Mouse (Mus musculus) G1E (cell line): ENCODE measurements around the gene Rpl3l. TPM values are rescaled to one million over a fixed set of nuclear protein-coding genes. Genes with fewer than 3 reads are reported as not detected.

Experiments
- ATAC-seq: 2 replicates; pipeline ENCODE4 v1.8.0; 2016; ENCODE audit warnings: mild to moderate bottlenecking; ENCODE audit not compliant: insufficient number of reproducible peaks, poor library complexity, low FRiP score, severe bottlenecking; ENCODE audit errors: extremely low read depth
- DNase-seq: peaks from one replicate; pipeline ENCODE4 v3.0.0; 2012; ENCODE audit warnings: low spot score
- H3K27me3 ChIP-seq: 2 replicates; pipeline ENCODE4 v1.6.1; 2012; ENCODE audit warnings: mild to moderate bottlenecking, low read length, inconsistent platforms; ENCODE audit not compliant: insufficient read depth
- H3K36me3 ChIP-seq: replicated peaks from 2 replicates; pipeline ENCODE3; 2012; ENCODE audit warnings: mild to moderate bottlenecking, inconsistent platforms
- H3K4me1 ChIP-seq: 2 replicates; pipeline ENCODE4 v1.6.1; 2012; ENCODE audit warnings: low read depth, low read length, inconsistent platforms, mixed read lengths; ENCODE audit not compliant: insufficient read depth
- H3K4me3 ChIP-seq: 2 replicates; pipeline ENCODE4 v1.5.1; 2012; ENCODE audit warnings: low read depth, mild to moderate bottlenecking, inconsistent platforms, low read length, moderate library complexity, mixed read lengths
- H3K9me3 ChIP-seq: replicated peaks from 2 replicates; pipeline ENCODE4 v1.6.1; 2012; ENCODE audit warnings: inconsistent platforms
- CTCF ChIP-seq: IDR thresholded peaks from 2 replicates; pipeline ENCODE4 v1.5.1; 2012; ENCODE audit warnings: low read depth, low read length, inconsistent platforms, mixed read lengths
- GATA1 ChIP-seq: IDR thresholded peaks from 2 replicates; pipeline ENCODE4 v1.6.1; 2012; ENCODE audit warnings: borderline replicate concordance, low read length, inconsistent platforms, mixed read lengths
- GATA2 ChIP-seq: IDR thresholded peaks from 2 replicates; pipeline ENCODE4 v1.6.1; 2012; ENCODE audit warnings: low read depth, low read length, inconsistent platforms, borderline replicate concordance
- POLR2AphosphoS5 ChIP-seq: IDR thresholded peaks from 2 replicates; pipeline ENCODE4 v1.6.1; 2012; ENCODE audit warnings: low read depth, low read length, inconsistent platforms; ENCODE audit not compliant: insufficient replicate concordance
- TAL1 ChIP-seq: conservative IDR thresholded peaks from 2 replicates; pipeline ENCODE4 v1.6.1; 2012; ENCODE audit warnings: low read depth, low read length, inconsistent platforms, mixed read lengths
- polyA plus RNA-seq: library from polyadenylated mRNA; stranded (reverse); fragments of >175 nt; gene quantifications from 2 replicates; pipeline ENCODE4 v1.2.3, GENCODE M21; 2012
- total RNA-seq, 2 experiments: library from RNA; stranded (forward) in 1 of 2; stranded (reverse) in 1 of 2; fragments of 200-1000 nt in 1 of 2; fragments of >200 nt in 1 of 2; fragmentation: Nextera tagmentation in 1 of 2; gene quantifications; 2 replicates each; pipeline ENCODE4 v1.2.3; 2014 to 2017

Rpl3l gene
- total and polyA plus RNA-seq, 3 experiments = not detected

- no peaks in the 10 kb centered on the region for H3K9me3 ChIP-seq
- H3K4me1 ChIP-seq = peaks cover 49% of the 10 kb centered on the region
- peaks cover 2% of the 10 kb centered on the region; the same call in 1 of the 2 replicates for H3K27me3 ChIP-seq
- H3K36me3 ChIP-seq = peaks cover 49% of the 10 kb centered on the region
- DNase-seq (no peak), ATAC-seq (no peak)
- TF ChIP-seq TAL1 (no peak), GATA1 (no peak), GATA2 (no peak), CTCF (no peak), POLR2AphosphoS5 (no peak)
- H3K4me3 ChIP-seq = peak overlapping the region; percentile 79
Measured at GRCm38 (mm10) chr17:24695326-24696010, 32.2 kb upstream of the Rpl3l start.

GRCm38 (mm10) chr17:24696011-24696697, 31.5 kb upstream of the Rpl3l start, which contains the start of the genes Gfer and Noxo1:
Gfer (minus strand) TSS chr17:24696156.
Noxo1 (plus strand) TSS chr17:24696234.
- DNase-seq (peak; percentile 94), ATAC-seq (peak; percentile 38)
- no peaks in the 10 kb centered on the region; the same call in 1 of the 2 replicates for H3K27me3 ChIP-seq
- peaks cover 49% of the 10 kb centered on the region for H3K4me1 ChIP-seq
- H3K4me3 ChIP-seq = peak within 1 kb of the TSS; percentile 79
- H3K9me3 ChIP-seq = no peaks in the 10 kb centered on the region
- TF ChIP-seq GATA2 (no peak), TAL1 (no peak), CTCF (no peak), GATA1 (no peak), POLR2AphosphoS5 (no peak)
- peaks cover 56% of the 10 kb centered on the region for H3K36me3 ChIP-seq

GRCm38 (mm10) chr17:24697985-24698384, 29.6 kb upstream of the Rpl3l start:
- ATAC-seq = no peak
- H3K36me3 ChIP-seq = peaks cover 62% of the 10 kb centered on the region
- peaks cover 39% of the 10 kb centered on the region for H3K4me1 ChIP-seq
- no peak for TF ChIP-seq GATA1
- TF ChIP-seq TAL1 = no peak
- TF ChIP-seq CTCF = no peak
- no peak for TF ChIP-seq POLR2AphosphoS5
- H3K27me3 ChIP-seq = no peaks in the 10 kb centered on the region; the same call in 1 of the 2 replicates
- H3K9me3 ChIP-seq = no peaks in the 10 kb centered on the region
- H3K4me3 ChIP-seq = no peak overlapping the region
- DNase-seq = no peak

GRCm38 (mm10) chr17:24698715-24699114, 28.9 kb upstream of the Rpl3l start:
- no peak for DNase-seq
- no peak overlapping the region for H3K4me3 ChIP-seq
- H3K4me1 ChIP-seq = peaks cover 36% of the 10 kb centered on the region
- no peak for ATAC-seq
- TF ChIP-seq CTCF (no peak), TAL1 (no peak), GATA2 (no peak), POLR2AphosphoS5 (no peak), GATA1 (no peak)
- H3K9me3 ChIP-seq = no peaks in the 10 kb centered on the region
- peaks cover 64% of the 10 kb centered on the region for H3K36me3 ChIP-seq
- no peaks in the 10 kb centered on the region; the same call in 1 of the 2 replicates for H3K27me3 ChIP-seq

GRCm38 (mm10) chr17:24699473-24699872, 28.1 kb upstream of the Rpl3l start:
- Histone ChIP-seq H3K9me3 (no peaks in the 10 kb centered on the region), H3K36me3 (peaks cover 66% of the 10 kb centered on the region), H3K4me3 (no peak overlapping the region), H3K4me1 (peaks cover 36% of the 10 kb centered on the region), H3K27me3 (no peaks in the 10 kb centered on the region; the same call in 1 of the 2 replicates)
- TF ChIP-seq GATA2 (no peak), TAL1 (no peak), GATA1 (no peak), CTCF (no peak), POLR2AphosphoS5 (no peak)
- DNase-seq (no peak), ATAC-seq (no peak)

- H3K4me3 ChIP-seq = no peak overlapping the region
- ATAC-seq (no peak), DNase-seq (no peak)
- TF ChIP-seq CTCF (no peak), TAL1 (no peak), GATA2 (no peak), GATA1 (no peak), POLR2AphosphoS5 (no peak)
- H3K4me1 ChIP-seq = peaks cover 41% of the 10 kb centered on the region
- H3K9me3 ChIP-seq = no peaks in the 10 kb centered on the region
- H3K27me3 ChIP-seq = no peaks in the 10 kb centered on the region; the same call in 1 of the 2 replicates
- peaks cover 80% of the 10 kb centered on the region for H3K36me3 ChIP-seq
Measured at GRCm38 (mm10) chr17:24701251-24701650, 26.4 kb upstream of the Rpl3l start.
